Mouse (Mus musculus): ENCODE results near the gene Gm20431.

Gm20431 gene

DNA sequence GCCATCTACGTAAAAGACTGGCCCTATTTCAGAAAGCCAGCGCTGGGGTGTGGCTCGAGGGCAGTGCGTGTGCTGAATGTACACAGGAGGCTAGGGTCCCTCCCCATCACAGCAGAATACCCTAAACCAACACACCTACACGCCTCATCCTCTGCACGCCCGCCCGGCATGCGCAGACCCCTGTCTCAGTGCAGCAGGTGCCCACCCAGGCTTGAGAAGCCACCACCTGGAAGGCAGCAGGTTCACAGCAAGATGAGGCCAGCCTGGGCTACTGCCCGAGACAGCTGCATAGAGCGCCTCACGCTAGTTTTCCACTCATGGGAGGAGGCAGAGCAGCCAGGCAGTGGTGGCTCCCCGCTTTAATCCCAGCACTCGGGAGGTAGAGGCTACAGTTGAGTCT, 49.2 kb downstream of the Gm20431 start:
- in situ Hi-C loops (cut with MboI; ENCODE audit: unreplicated experiment in 2 of 2) = loop anchor here in 1 of 2 experiments (25.0 kb wide), 1 partner anchor 325 kb away; no protein-coding TSS in a partner anchor

DNA sequence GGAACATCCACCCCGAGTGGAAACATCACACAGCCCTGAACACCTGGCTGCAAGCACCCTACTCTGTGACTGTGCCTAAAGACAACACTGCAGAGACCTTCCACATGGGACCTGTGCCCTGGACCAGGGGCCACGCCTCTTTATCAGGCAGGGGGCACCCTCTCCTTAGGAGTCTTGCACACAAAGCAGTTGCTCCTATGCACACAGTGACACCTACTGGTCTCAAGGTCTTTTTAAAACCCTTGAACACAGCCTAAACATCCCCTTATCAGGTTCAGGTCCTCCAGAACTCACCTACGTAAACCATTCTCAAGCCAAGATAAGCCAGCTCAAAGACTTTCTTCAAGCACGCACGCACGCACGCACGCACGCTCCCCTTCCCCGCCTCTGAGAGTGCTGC, 50.0 kb downstream of the Gm20431 start:
- in situ Hi-C loops (cut with MboI; ENCODE audit: unreplicated experiment in 2 of 2) = loop anchor here in 1 of 2 experiments (25.0 kb wide), 1 partner anchor 324 kb away; no protein-coding TSS in a partner anchor

DNA sequence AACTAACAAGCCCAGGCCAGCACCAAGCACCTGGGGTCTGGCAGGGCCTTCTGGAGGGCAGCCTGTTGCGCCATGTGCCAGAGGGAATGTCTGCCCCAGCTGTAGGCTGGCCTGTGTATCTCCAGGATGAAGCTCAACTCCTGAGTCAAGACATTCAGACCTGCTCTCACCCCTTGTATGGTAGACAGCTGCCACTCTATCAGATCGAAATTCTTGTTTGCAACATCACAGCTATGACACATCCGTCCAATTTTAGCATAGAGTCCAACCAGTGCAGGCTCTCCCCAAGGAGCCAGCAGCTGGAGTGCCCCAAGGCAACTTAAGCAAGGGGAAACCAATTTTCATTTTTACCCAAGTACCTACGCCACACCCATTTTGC, 54.6 kb downstream of the Gm20431 start:
- in situ Hi-C loops (cut with MboI; ENCODE audit: unreplicated experiment in 2 of 2) = loop anchor here in 1 of 2 experiments (10.0 to 25.0 kb wide), 2 partner anchors 182 to 319 kb away; partner anchors contain the start of gene Slc9a8

DNA sequence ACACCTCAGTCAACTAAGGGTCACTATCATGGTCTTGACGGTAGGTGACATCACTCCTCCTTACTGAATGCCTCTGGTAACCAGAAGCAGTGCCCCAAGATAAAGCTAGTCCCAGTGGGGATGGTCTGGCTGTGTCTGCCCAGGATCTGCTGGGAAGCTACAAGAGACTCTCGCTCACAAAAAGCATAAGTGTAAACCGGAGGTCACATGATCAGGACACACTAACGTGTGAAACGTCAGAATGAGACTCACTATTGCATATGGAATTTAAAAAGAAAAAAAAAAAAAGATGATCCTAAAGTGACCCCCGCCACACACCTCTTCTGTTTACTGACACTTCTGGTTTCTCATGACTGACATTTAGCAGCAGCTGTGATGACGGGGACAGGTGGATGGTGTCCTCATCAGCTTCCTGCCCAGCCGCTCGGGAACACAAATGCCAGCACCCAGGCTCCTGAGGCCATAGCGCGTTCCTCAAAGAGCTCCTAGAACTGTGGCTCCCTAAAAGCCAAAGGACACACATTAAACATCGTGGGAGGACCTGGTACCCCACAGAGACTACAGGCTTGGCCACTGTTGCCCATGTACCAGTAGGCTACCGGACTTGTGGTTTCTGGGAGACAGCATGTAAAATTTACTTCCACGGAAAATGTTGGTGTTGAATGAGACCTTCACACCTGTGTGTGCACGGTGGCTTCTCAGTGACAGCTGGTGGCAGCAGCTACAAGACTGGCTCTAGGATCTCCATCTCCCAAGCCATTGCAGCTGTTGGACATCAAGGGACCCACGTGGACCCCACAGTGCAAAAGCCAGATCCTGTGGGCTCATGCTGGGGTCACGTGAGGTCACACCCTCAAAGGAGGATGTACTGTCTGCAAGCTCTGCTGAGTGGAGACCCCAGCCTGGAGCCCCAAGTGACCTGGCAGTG, 55.2 kb downstream of the Gm20431 start:
- in situ Hi-C loops (cut with MboI; ENCODE audit: unreplicated experiment in 2 of 2) = loop anchor here in 1 of 2 experiments (10.0 to 25.0 kb wide), 2 partner anchors 181 to 319 kb away; partner anchors contain the start of gene Slc9a8

- in situ Hi-C loops (cut with MboI; ENCODE audit: unreplicated experiment in 2 of 2) = loop anchor here in 1 of 2 experiments (10.0 to 25.0 kb wide), 2 partner anchors 180 to 318 kb away; partner anchors contain the start of gene Slc9a8
Observed at GRCm38 (mm10) chr2:167605178-167605794, 56.0 kb downstream of the Gm20431 start.

- in situ Hi-C loops (cut with MboI; ENCODE audit: unreplicated experiment in 2 of 2) = loop anchor here (5.0 to 25.0 kb wide), 3 partner anchors 71 to 316 kb away; partner anchors contain the start of gene Slc9a8 (in 1 of the 2)
Observed at GRCm38 (mm10) chr2:167602978-167603377, 58.3 kb downstream of the Gm20431 start.

DNA sequence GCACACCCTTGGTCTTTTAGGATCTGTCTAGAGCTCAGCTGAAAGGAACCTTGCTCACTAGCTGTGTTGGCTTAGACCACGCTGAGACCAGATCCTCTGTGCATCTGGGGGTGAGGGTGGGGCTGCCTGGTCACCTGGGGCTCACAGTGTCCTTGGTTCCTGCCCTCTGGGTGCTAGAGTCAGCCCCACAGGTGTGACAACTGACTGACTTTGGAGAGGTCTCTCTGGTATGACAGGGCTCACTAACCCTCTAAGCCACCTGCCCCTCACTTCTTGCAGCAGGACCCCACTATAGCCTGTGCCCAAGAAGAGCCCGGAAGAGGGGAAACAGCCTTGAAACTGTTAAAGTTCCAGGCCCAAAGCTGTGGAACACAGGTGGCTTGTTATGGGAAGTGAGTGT, 58.9 kb downstream of the Gm20431 start:
- in situ Hi-C loops (cut with MboI; ENCODE audit: unreplicated experiment in 2 of 2) = loop anchor here (5.0 to 25.0 kb wide), 3 partner anchors 70 to 315 kb away; partner anchors contain the start of gene Slc9a8 (in 1 of the 2)

DNA sequence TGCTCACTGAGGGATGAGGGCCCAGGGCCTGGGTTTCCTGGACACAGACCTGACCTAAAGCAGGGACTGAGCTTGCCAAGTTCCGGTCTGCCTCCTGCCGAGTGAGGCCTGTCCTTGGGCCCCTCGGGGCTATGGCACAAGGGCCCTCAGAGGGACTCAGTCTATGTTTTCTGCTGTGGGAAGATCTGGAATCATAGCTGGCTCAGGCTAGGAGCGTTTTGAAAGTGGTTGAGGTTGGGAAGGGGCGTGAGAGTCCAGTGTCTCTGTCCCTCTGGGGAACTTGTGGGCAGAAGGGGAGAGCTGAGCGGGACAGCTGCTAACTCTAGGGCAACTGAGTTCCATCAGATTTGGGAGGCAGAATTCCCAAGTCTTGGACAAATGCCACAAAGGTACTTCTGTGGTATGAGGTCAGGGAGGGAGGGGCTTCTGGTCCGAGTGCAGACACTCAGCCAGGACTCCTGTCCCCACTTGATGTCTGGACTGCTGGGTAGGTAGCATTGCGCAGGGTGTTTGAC, 60.8 kb downstream of the Gm20431 start:
- in situ Hi-C loops (cut with MboI; ENCODE audit: unreplicated experiment in 2 of 2) = loop anchor here (5.0 to 25.0 kb wide), 3 partner anchors 68 to 313 kb away; partner anchors contain the start of gene Slc9a8 (in 1 of the 2)

DNA sequence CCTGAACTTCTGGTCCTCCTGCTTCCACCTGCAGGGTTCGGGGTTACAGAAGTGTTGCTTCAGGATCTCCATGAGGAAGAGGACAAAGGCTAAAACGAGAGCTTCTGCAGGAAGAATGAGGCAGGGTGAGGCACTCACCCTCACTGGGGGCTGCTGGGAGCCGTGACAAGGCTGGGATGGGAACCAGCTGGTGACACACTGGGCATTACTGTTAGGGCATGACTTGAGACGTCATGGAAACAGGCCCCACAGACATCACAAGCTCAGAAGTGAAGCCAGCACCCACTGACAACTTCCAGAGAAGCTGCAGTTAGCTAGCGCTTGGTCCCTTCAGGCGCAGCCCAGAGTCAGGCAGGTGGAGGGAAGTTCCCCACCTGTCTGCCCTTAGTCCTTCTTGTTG, 61.4 kb downstream of the Gm20431 start:
- in situ Hi-C loops (cut with MboI; ENCODE audit: unreplicated experiment in 2 of 2) = loop anchor here (5.0 to 25.0 kb wide), 4 partner anchors 68 to 313 kb away; partner anchors contain the start of gene Slc9a8 (in 2 of the 2)

DNA sequence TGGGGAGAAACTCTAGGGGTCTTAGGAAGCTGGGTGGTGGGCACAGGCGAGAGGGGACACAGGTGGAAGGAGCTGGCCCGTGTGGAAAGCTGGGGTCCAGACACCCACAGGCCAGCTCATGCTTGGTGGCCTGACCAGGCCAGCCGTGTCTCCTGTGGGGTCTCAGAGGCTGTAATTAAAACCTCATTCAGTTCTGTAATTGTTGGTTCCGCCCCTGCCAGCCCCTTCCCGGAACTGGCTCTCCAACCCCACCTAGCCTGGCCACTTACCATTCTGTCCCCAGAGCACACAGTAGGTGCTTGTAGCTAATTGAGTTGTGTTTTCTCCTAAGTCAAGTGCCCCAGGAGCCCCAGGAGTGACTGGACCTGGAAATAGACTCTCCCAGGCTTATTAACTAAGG, 62.1 kb downstream of the Gm20431 start:
- in situ Hi-C loops (cut with MboI; ENCODE audit: unreplicated experiment in 2 of 2) = loop anchor here in 1 of 2 experiments (5.0 kb wide), 1 partner anchor 177 kb away; the partner anchor contains the start of gene Slc9a8

DNA sequence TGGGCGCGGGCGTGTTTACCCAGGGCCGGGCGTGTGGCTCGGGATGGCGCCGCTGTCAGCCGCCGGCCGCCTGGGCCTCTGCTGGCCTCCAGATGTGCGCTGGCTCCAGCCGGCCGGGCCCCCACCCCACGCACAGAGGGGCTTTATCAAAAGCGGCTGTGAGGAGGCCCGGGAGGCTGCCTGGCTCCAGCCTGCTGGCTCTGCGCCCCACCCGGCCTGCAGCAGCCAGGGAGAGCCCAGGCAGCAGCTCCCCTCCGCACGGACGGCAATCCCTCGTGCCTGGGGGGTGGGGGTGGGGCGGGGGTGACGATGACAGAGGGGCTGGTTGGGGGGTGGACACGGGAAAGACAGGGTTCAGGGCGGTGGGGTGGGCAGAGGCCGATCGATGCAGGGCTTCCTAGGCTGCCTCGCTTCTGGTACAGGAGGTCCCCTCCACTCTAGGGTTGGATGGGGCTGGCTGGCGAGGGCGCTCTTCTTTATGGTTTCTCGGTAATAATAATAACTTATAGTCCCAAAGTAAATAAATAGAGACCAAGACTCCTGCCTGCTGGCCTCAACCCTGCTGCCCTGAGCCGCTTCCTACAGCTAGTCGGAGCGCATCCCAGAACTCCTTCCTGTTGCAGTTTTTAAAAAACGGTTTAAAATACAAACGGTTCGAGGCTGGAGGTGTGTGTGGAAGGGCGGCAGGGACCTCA, 63.7 kb downstream of the Gm20431 start:
- in situ Hi-C loops (cut with MboI; ENCODE audit: unreplicated experiment in 2 of 2) = loop anchor here in 1 of 2 experiments (5.0 kb wide), 1 partner anchor 175 kb away; the partner anchor contains the start of gene Slc9a8

GRCm38 (mm10) chr2:167596726-167597491, 64.4 kb downstream of the Gm20431 start:
- in situ Hi-C loops (cut with MboI; ENCODE audit: unreplicated experiment in 2 of 2) = loop anchor here in 1 of 2 experiments (5.0 kb wide), 1 partner anchor 175 kb away; the partner anchor contains the start of gene Slc9a8

GRCm38 (mm10) chr2:167596262-167596661, 65.0 kb downstream of the Gm20431 start:
- in situ Hi-C loops (cut with MboI; ENCODE audit: unreplicated experiment in 2 of 2) = loop anchor here in 1 of 2 experiments (5.0 kb wide), 1 partner anchor 174 kb away; the partner anchor contains the start of gene Slc9a8

- in situ Hi-C loops (cut with MboI; ENCODE audit: unreplicated experiment in 2 of 2) = loop anchor here in 1 of 2 experiments (5.0 kb wide), 1 partner anchor 173 kb away; the partner anchor contains the start of gene Slc9a8
Observed at GRCm38 (mm10) chr2:167595761-167596171, 65.5 kb downstream of the Gm20431 start.

- in situ Hi-C loops (cut with MboI; ENCODE audit: unreplicated experiment in 2 of 2) = no loop called here
Observed at GRCm38 (mm10) chr2:167594444-167594934, 66.8 kb downstream of the Gm20431 start.

- in situ Hi-C loops (cut with MboI; ENCODE audit: unreplicated experiment in 2 of 2) = no loop called here
Observed at GRCm38 (mm10) chr2:167593551-167594250, 67.6 kb downstream of the Gm20431 start.

DNA sequence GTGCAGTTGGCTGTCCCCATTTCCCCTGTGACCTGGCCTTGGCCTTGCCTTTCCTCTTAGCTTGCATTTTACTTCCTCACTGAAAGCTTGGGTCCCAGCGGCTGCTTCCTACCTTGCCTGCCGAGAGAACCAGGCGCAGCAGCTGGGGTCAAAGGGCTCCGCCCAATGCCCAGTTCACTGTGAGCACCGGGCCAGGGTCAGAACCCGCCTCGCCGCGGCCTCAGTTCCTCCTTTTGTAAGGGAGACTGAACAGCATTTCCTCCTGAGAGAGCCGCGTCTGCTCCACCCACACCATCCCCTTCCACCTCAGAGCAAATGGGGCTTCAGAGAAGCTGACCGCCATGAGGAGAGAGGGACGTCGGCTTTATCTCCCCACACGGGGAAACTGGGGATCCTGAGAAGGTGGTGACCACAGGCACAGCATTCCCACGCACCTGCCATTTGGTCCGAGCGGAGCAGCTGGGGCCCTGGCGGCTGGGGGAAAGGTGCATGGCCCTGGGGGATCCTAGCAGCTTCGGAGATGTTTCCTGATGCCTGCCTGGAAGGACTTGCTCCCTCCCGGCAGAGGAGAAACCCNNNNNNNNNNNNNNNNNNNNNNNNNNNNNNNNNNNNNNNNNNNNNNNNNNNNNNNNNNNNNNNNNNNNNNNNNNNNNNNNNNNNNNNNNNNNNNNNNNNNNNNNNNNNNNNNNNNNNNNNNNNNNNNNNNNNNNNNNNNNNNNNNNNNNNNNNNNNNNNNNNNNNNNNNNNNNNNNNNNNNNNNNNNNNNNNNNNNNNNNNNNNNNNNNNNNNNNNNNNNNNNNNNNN, 72.3 kb downstream of the Gm20431 start:
- in situ Hi-C loops (cut with MboI; ENCODE audit: unreplicated experiment in 2 of 2) = no loop called here

All from v-Abl transformed pro-B cells (cell line).